Mouse (Mus musculus): ENCODE data around the gene Chrd.

- TF ChIP-seq CTCF (IDR thresholded peaks at IDR 0.05; ENCODE audit: control insufficient read depth, insufficient read depth, insufficient read length) = no peak
- TF ChIP-seq USF1 (IDR thresholded peaks at IDR 0.05; ENCODE audit: low read depth) = no peak
- TF ChIP-seq CEBPB (IDR thresholded peaks at IDR 0.05; ENCODE audit: low read depth) = no peak
- TF ChIP-seq MYOD1 (IDR thresholded peaks at IDR 0.05; ENCODE audit: control insufficient read depth, insufficient read length, low read depth) = no peak
- TF ChIP-seq MYOG (IDR thresholded peaks at IDR 0.05; ENCODE audit: control insufficient read depth, extremely low read depth, insufficient read length) = no peak
- no peak for TF ChIP-seq MAX (IDR thresholded peaks at IDR 0.05)
Observed at GRCm38 (mm10) chr16:20715976-20716840, 16.7 kb upstream of the Chrd start.
